Mouse (Mus musculus) heart, embryonic 16.5 days (tissue): Measurements from ENCODE around the gene Brd3. TPM values are rescaled to one million over a fixed set of nuclear protein-coding genes. Genes with fewer than 3 reads are reported as not detected.
A peak's percentile ranks its signal among the peaks of the same experiment; 100 is the strongest.

Source experiments
- ATAC-seq: fragments of 200-750 bp; cut with Nextera tagmentation; replicated peaks from 2 replicates; pipeline ENCODE4 v1.8.0; 2017; ENCODE audit warnings: moderate number of reproducible peaks; ENCODE audit not compliant: insufficient read depth, low FRiP score; ENCODE audit errors: extremely low read depth
- H3K27ac ChIP-seq: fragments of 300-500 bp; sonication (generic); 2 replicates; pipeline ENCODE4 v1.5.1; 2014; ENCODE audit warnings: mild to moderate bottlenecking, low read length, control low read depth, moderate library complexity
- H3K27me3 ChIP-seq: fragments of 300-500 bp; sonication (generic); 2 replicates; pipeline ENCODE4 v1.6.1; 2014; ENCODE audit warnings: low read length, mixed read lengths; ENCODE audit not compliant: control insufficient read depth, insufficient read depth
- H3K36me3 ChIP-seq: fragments of 300-500 bp; sonication (generic); 2 replicates; pipeline ENCODE4 v1.6.1; 2014; ENCODE audit not compliant: control insufficient read depth, insufficient read depth
- H3K4me1 ChIP-seq: fragments of 300-500 bp; sonication (generic); 2 replicates; pipeline ENCODE4 v1.6.1; 2014; ENCODE audit warnings: low read length, mixed read lengths; ENCODE audit not compliant: control insufficient read depth, insufficient read depth
- H3K4me2 ChIP-seq: fragments of 300-500 bp; sonication (generic); 2 replicates; pipeline ENCODE4 v1.6.1; 2014; ENCODE audit warnings: low read depth, mild to moderate bottlenecking, control low read depth, low read length
- H3K4me3 ChIP-seq: fragments of 300-500 bp; sonication (generic); 2 replicates; pipeline ENCODE4 v1.5.1; 2014; ENCODE audit warnings: mild to moderate bottlenecking, control low read depth, low read length
- H3K9ac ChIP-seq: fragments of 300-500 bp; sonication (generic); 2 replicates; pipeline ENCODE4 v1.6.1; 2014; ENCODE audit warnings: low read length, control low read depth
- H3K9me3 ChIP-seq: fragments of 300-500 bp; sonication (generic); replicated peaks from 2 replicates; pipeline ENCODE4 v1.6.1; 2016; ENCODE audit warnings: low read length; ENCODE audit not compliant: control insufficient read depth
- WGBS: fragments of 180-500 bp; shearing (Covaris S2); extraction: QIAGEN DNeasy Blood & Tissue Kit; methylation state at CpG from one replicate; pipeline ENCODE4 v1.1.7; 2014; 5-methylcytosine and 5-hydroxymethylcytosine counted together
- microRNA-seq: library from miRNA; unstranded; fragments of <30 nt; microRNA quantifications from one replicate; pipeline ENCODE4, GENCODE M21; 2017
- polyA plus RNA-seq: library from polyadenylated mRNA; unstranded; fragments of >200 nt; fragmentation: Nextera tagmentation; extraction: Ambion mirVana; gene quantifications from 2 replicates; pipeline ENCODE4 v1.2.1, GENCODE M21; 2015

The Brd3 gene
- polyA plus RNA-seq, 1 experiment from 2014 or later, result 61.0 TPM

DNA sequence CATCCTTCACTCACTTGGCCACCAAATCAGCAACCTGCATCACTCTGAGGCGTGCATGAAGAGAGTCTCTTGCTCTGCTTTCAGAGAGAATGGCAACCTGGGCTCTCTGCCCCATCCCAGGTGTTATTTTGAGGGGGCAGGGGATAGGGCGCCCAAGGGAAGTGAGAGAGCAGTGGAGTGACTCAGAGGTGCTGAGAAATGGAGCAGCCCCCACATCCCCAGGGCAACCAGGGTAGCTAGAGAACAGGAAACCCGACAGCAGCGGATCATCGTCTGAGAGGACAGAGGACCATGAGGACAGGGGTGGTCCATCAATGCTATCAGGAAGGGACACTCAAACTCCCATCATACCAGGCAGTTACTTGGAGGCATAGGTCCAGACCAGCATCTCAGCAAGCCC is 100.5 kb downstream of the Brd3 start:
- ATAC-seq, result no peak
- peaks cover 6% of the 10 kb centered on the region for H3K4me1 ChIP-seq
- no peak overlapping the region for H3K9ac ChIP-seq
- no peak overlapping the region for H3K27ac ChIP-seq
- H3K9me3 ChIP-seq, result no peaks in the 10 kb centered on the region
- H3K4me3 ChIP-seq, result no peak overlapping the region
- 64% methylated on average over 5 of the region's 5 CpGs for WGBS
- H3K27me3 ChIP-seq, result no peaks in the 10 kb centered on the region
- H3K4me2 ChIP-seq, result no peak overlapping the region
- H3K36me3 ChIP-seq, result no peaks in the 10 kb centered on the region

DNA sequence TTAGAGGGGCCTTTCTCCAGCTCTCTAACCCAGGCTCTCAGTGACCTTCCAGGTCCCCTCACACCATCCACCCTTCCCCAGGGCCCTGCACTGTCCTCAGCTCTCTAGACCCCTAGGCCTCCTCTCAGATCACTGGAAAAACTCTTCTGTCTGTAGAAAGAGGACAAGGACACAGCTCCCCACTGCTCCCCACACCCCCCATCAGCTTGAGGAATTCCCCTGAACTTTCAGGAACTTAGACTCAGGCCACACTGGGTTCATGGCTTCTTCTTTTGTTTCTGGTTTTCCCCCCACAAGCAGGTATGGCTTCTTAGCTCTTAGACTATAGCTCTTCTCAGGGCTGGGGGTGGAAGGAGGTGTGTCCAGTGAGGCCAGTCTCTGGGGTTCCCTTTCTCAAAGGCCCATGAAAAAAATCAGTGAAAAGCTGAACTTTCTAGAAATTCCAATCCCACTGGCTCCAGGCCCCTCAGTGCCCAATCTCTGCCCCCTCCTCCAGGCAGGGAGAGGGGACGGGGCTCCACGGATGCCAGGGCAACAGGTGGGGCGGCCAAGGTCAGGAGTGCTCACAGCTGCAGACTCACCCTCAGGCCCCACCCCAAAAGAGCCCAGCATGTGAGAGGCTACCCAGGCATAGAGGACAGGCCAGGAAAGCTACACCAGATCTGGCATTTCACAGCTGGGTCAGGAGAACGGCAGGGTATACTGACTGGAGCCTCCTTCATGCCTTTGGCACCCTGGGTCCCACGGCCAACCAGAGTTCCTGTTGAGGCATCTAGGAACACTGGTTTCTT is 102.2 kb downstream of the Brd3 start:
- no peak overlapping the region for H3K27ac ChIP-seq
- 57% methylated on average over 5 of the region's 5 CpGs for WGBS

DNA sequence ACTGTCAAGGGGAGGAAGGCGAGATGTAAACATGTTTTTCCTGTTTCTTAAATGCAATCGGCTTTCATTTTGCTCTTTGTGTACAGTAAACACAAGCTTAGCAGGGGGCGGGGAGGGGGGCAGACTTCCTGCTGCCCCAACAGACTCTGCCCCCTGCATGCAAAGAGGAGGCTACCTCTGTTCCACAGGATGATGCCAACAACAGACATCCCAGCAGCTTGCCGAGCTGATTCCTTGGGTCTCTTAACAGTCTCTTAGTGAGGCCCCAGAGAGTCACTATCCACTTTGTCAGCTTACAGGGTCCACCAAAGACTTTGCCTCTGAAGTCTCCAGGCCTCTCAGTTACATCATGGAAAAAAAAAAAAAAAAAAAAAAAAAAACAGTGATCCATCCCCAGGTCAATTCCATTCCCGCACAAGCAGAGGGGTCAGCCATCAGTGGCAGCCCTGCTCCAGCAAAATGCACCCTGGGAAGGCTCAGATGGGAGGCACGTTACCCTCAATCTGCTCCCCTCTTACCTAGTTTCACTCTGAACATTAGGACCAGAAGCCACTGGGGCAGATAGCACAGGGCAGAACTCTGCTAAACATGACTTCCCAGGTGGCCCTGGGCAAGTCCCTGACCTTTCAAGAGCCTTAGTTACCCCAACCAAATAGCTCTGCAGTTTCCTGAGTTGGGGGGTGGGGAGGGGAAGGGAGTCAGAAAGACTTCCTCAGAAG is 102.9 kb downstream of the Brd3 start:
- no peak overlapping the region for H3K4me3 ChIP-seq
- H3K9ac ChIP-seq, result no peak overlapping the region
- ATAC-seq, result 0 out of 2 replicates have a peak, but pooled peaks have one; percentile 6
- H3K27me3 ChIP-seq, result no peaks in the 10 kb centered on the region
- H3K36me3 ChIP-seq, result no peaks in the 10 kb centered on the region
- H3K9me3 ChIP-seq, result peaks cover 3% of the 10 kb centered on the region
- peaks cover 4% of the 10 kb centered on the region for H3K4me1 ChIP-seq
- H3K4me2 ChIP-seq, result no peak overlapping the region
- 56% methylated on average over 6 of the region's 6 CpGs for WGBS
- H3K27ac ChIP-seq, result no peak overlapping the region

More for the DNA sequence above, 102.2 kb downstream of the Brd3 start:
- ATAC-seq, result 0 out of 2 replicates have a peak, but pooled peaks have one; percentile 18
- no peak overlapping the region for H3K4me2 ChIP-seq
- H3K9me3 ChIP-seq, result no peaks in the 10 kb centered on the region
- no peaks in the 10 kb centered on the region for H3K36me3 ChIP-seq
- no peak overlapping the region for H3K9ac ChIP-seq
- H3K4me1 ChIP-seq, result peaks cover 4% of the 10 kb centered on the region
- H3K27me3 ChIP-seq, result no peaks in the 10 kb centered on the region
- H3K4me3 ChIP-seq, result no peak overlapping the region

DNA sequence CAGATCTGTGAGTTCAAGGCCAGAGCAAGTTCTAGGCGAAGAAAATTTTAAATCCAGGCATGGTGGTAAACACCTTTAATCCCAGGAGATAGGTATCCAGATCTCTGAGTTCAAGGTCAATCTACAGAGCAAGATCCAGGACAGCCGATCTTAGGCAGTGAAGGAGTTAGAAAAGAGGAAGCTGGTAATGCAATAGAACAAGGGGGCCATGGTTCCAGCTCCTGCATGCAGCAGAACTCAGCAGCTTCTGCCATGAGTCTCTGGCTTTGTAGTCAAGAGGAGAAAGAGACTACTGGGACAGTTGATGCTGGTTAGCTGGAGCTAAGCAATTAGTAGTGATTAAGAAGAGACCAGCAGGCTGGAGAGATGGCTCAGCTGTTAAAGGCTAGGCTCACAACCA is 105.9 kb downstream of the Brd3 start:
- WGBS, result 77% methylated on average over 2 of the region's 2 CpGs
- no peak overlapping the region for H3K9ac ChIP-seq

DNA sequence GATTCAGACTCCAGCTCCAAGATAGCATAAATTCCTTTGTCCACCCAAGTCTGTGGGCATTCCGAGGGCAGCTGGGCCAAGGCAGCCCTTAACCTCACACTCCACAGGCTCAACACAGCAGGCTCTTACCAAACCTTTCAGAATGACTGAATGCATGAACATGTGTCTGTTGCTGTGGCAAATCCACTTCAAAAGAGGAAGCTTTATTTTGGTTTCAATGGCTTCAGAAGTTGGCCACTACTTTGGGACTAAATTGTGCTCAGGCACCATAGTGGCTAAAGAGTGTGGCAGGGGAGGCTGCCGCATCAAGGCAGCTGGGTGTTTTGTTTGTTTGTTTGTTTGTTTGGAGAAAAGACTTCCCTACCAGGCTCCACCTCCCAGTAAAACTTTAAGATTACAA is 107.4 kb downstream of the Brd3 start:
- Histone ChIP-seq H3K27ac (no peak overlapping the region), H3K4me1 (peaks cover 6% of the 10 kb centered on the region), H3K27me3 (peaks cover 2% of the 10 kb centered on the region; the same call in 1 of the 2 replicates), H3K4me3 (no peak overlapping the region), H3K9me3 (peaks cover 9% of the 10 kb centered on the region), H3K36me3 (no peaks in the 10 kb centered on the region), H3K4me2 (no peak overlapping the region), H3K9ac (no peak overlapping the region)
- 84% methylated on average over 2 of the region's 2 CpGs for WGBS
- ATAC-seq, result no peak

More for the DNA sequence above, 105.9 kb downstream of the Brd3 start:
- Histone ChIP-seq H3K4me3 (no peak overlapping the region), H3K4me2 (no peak overlapping the region), H3K4me1 (peaks cover 3% of the 10 kb centered on the region), H3K36me3 (no peaks in the 10 kb centered on the region), H3K27ac (no peak overlapping the region), H3K27me3 (no peaks in the 10 kb centered on the region), H3K9me3 (peaks cover 9% of the 10 kb centered on the region)
- ATAC-seq, result no peak

DNA sequence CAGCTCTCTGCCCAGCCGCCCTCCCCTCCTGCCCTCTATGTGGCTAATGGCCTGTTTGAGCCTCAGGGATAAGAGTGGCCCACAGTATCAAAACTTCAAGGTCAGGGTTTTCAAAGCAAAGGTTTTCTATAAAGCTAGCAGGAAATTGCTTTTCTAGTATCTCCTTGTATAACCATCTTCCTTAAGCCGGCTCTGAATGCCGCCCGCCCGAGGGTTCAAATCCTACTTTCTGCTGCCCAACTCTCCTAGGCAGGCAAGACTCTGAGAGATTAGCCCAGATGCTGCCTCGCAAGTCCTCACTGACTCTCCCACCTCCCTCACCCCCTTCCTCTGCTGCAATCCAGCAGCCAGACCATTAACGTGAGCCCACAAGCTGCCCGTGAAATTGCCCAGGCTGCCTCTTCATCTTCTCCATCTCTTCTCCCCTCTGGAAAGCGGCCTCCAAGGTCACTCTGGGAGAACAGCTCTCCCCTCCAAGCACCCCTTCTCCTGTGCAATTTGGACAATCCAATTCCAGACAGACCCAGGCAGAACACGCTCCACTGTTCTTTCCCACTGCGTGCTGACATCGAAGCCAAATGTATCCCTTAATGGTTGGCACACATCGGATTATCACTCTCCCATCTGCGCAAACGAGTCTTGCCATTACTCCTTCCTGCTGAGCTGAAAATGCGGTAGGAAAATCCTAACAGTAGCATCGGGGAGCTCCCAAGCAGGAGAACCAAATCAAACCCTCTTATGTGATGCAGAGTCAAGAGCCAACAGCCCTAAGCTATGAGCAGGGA is 110.6 kb downstream of the Brd3 start:
- Histone ChIP-seq H3K9ac (no peak overlapping the region), H3K36me3 (no peaks in the 10 kb centered on the region), H3K4me1 (peaks cover 10% of the 10 kb centered on the region; the same call in 1 of the 2 replicates), H3K9me3 (peaks cover 9% of the 10 kb centered on the region), H3K4me3 (no peak overlapping the region), H3K27me3 (peaks cover 2% of the 10 kb centered on the region; the same call in 1 of the 2 replicates), H3K4me2 (no peak overlapping the region), H3K27ac (no peak overlapping the region)
- no peak for ATAC-seq
- 67% methylated on average over 17 of the region's 17 CpGs for WGBS

Small RNA genes lying within 50 kb of the gene (microRNA-seq; reads per million reads assigned to microRNA genes)
- gene Gm24049 (not detected), gene Mir7578 (not detected)

Other genes starting within 250 kb of the Brd3 start
- 2.6 and 3.8 TPM in 2 replicates for gene Vav2, start 80.6 kb downstream of the Brd3 start, polyA plus RNA-seq
- 3.6 and 3.8 TPM in 2 replicates for gene Brd3os, start 65.3 kb downstream of the Brd3 start, polyA plus RNA-seq
- 32.2 and 34.3 TPM in 2 replicates for gene Wdr5, start 7.5 kb upstream of the Brd3 start, polyA plus RNA-seq
- gene Rxra, start 168.8 kb upstream of the Brd3 start, polyA plus RNA-seq, result 6.6 and 8.4 TPM in 2 replicates